Mouse (Mus musculus) ES-E14 (cell line): ENCODE results near the gene Npr3.

Experiments
- HCFC1 ChIP-seq: IDR thresholded peaks from 2 replicates; pipeline ENCODE4 v1.6.1; 2012; ENCODE audit warnings: low read length, inconsistent platforms, borderline replicate concordance; ENCODE audit not compliant: insufficient read depth
- ZC3H11A ChIP-seq: IDR thresholded peaks from 2 replicates; pipeline ENCODE4 v1.6.1; 2012; ENCODE audit warnings: low read depth, mild to moderate bottlenecking, inconsistent platforms, low read length, borderline replicate concordance

DNA sequence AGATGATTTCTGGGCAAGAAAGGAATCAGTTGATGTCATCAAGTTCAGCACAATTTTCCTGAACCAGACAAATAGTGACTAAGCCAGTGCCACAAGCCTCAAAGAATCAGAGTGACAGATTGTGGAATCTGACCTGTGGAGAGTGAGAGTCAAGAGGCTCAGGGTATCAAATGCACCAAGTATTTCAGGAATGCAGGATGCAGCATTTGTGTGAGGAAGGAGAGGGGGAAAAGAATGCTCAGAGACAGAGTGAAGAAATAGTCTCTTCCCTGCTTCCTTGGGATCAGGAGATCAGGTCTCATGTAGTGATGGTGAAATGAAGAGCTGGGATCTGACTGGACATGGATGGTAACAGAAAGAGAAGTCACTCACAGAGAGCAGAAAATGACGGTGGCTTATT is 71.2 kb downstream of the Npr3 start:
- TF ChIP-seq HCFC1 = no peak
- no peak for TF ChIP-seq ZC3H11A
